Mouse (Mus musculus) adipocyte (in vitro differentiated cells): Measurements from ENCODE around the gene Insl5.
A peak's percentile ranks its signal among the peaks of the same experiment; 100 is the strongest.

Experiments used
- DNase-seq: peaks from one replicate; pipeline ENCODE4 v3.0.0-alpha.2; 2016; ENCODE audit warnings: low spot score

Insl5 gene

DNA sequence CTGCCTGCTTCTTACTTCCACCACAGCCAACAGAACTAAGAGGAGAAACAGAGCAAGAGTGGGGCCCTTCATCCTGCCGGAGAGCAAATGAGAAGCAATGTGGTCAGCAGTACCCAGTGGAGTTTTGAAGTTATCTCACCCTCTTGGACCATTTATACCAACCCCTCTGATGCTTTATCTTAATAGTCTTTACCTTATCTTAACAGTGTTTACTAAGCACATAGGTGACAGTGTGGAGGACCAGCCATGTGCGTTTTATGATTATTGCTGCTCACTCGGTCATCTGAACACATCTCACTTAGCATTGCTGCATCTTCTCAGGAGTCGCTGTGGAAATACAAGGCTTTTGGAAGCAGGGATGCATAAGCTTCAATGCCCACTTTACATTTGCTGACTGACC is at the start of gene Insl5:
TSS of gene Insl5 (minus strand) at position 222 of the 400 bp plus-strand sequence.
- DNase-seq = no peak

GRCm38 (mm10) chr4:103070631-103071030 is 44.0 kb upstream of the Insl5 start:
- DNase-seq = no peak

DNA sequence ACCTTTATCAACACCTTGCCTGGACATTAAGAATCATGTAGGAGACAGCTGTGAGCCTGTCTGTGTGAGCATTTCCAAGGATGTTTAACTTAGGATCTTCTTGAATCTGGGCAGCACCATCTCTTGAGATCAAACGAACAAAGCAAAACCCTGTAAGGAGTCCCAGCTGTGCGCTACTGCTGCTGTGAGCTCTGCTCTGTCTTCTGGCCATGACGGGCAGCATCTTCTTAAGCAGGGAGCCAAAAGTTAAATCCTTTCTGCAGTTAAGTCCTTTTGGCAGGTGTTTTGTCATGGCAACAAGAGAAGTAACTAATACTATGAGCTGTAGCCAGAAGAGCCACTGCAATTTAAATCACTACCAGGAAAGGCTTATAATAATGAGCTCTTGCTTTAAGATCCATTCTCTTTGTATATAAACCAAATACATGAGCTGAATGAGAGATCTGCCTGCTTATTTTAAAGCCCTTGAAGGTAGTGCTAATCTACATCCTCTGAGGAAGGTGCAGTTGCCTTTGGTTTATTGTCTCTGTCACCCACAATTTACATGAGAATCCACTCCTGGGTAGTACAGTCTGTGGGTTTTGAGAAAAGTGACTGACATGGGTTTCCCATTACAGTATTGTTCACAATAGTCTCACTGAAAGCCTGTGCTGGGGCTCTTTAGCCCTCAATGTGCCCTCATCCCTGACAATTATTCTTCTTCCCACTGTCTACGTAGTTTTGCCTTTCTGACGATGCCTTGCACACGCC is 41.4 kb upstream of the Insl5 start:
- no peak for DNase-seq

DNA sequence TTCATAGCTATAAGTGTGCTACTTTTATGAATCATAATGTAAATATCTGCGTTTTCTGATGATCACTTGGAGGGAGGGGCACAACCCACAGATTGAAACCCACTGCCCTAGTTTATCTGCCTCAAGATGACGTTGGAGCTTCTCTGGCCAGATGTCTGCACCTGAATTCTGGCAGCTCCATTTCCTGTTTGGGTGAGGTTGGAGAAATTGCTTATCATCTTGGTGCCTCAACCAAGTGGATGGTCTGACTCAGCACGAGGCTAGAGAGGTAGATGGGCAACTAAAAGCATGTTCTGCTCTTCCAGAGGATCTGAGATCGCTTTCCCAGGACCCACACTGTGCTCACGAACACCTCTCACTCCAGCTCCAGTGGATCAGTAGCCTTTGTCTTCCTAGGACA is 38.3 kb upstream of the Insl5 start:
- no peak for DNase-seq

- DNase-seq = no peak
Observed at GRCm38 (mm10) chr4:103064421-103064820, 37.8 kb upstream of the Insl5 start.

DNA sequence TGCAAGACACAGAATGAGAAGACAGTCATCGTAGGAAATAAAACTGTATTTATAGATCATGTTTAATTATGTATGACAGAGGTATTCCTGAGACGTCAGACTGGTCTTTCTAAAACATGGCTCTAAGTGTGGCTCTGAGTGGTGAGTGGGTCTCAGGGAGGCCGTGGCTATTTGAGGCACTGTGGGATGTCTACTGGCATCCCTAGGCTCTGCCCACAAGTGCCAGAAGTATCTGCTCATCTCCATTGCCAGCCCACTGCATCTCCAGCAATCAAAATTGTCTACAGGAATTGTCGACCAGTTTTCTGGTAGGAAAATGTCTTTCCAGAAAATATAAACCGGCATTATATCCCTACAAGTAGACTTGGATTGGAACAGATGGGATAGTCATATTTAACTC is 30.3 kb upstream of the Insl5 start:
- DNase-seq = no peak

DNA sequence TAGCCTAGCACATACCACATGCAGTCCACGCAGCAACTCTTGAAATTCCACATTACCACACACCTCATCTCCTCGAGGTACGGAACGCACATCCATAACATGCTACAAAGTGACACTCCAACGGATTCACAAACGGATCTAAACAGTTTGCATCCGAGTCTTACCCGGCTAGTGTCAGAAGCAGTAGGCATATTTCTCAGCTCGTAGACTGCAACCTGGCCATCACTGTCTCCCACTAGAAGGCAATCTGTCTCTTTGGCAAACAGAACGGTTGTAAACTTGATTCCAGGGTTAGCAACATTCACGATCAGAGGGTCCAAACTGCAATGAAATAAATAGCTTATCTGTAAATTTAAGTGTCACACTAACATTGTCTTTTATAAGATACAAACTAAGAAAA is 21.4 kb upstream of the Insl5 start:
- DNase-seq = no peak

DNA sequence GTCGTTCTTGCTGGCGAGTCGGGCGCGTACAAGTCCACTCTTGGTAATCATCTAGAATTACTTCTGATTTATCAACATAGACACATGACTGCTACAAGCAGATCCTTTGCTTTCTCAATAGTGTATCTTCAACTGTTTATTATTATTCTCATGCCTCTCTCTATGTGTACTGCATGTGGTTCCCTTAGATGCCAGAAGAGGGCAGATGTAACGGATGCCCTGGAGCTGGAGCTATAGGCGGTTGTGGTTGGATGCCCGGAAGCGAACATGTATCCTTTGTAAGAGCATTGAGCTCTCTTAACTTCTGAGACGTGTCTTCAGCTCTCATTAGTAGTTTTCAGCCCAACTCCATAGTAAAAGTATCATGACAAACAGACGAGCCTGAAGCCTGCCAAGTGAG is 16.4 kb upstream of the Insl5 start:
- DNase-seq = no peak

DNA sequence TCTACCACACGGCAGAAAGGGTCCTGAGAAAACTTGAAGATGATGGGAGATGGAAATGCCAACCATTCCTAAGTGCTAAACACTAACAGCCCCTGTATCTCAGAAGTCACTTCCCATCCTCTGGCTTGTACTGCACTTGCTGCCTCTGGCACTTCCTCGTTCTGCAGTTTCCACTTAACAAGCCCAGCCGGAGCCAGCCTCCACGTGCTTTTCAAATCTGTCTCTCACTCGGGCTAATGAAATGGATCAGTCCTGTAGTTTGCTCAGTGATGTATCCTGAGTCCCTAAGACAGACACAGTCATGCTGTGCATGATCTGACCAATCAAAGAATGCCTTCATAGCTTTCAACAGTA is 13.2 kb upstream of the Insl5 start:
- DNase-seq = no peak

GRCm38 (mm10) chr4:103039103-103039837 is 12.6 kb upstream of the Insl5 start:
- DNase-seq = no peak

- DNase-seq = no peak
Observed at GRCm38 (mm10) chr4:103028177-103029088, 1.8 kb upstream of the Insl5 start.

GRCm38 (mm10) chr4:103027745-103028144 is 1.1 kb upstream of the Insl5 start:
- no peak for DNase-seq

- DNase-seq = peak; percentile 4
Observed at GRCm38 (mm10) chr4:103013490-103013889, 13.2 kb downstream of the Insl5 start.

GRCm38 (mm10) chr4:103011823-103012222 is 14.8 kb downstream of the Insl5 start:
- no peak for DNase-seq

DNA sequence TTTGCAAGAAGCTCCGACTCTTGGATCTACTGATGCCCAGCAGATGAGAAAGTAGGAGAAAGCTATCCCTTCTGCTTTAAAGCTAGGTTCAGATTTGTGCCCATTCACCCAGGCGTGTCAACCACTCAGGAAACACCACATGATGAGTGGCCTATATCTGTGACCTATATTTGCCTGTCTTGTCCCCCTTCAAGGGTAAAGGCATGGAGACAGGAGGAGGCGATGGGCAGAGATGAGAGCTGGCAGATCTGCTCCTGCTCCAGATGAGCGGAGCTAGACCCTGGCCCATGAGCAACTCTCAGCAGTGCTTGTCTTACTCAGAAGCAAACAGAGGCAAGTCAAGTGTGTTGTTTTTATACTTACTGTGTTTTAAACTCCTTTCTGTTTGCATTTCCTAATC is 15.9 kb downstream of the Insl5 start:
- no peak for DNase-seq

DNA sequence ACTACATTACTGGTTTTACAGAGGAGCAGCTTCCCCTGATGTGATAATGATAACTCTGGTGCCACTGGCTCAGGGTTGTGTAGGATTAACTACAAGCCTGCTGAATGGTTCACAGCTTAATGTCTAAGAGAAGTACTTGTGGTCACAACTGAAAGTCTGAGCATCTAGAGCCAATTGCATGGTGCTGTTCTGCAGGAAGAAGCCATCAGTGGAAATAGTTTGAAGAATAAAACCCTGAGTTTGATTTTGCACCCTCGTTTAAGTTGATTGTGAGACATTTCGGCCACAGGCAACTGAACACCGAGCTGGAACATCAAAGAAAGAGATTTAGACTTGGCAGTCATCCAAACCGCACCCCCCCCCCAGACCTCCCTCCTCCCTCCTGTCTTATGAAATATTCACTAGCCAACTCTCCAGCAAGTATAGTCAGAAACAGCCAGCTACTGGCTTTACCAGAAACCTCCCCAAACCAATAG is 19.7 kb downstream of the Insl5 start:
- peak; percentile 3 for DNase-seq

- no peak for DNase-seq
Observed at GRCm38 (mm10) chr4:103006266-103006665, 20.4 kb downstream of the Insl5 start.

- peak; percentile 4 for DNase-seq
Observed at GRCm38 (mm10) chr4:103005190-103005945, 21.3 kb downstream of the Insl5 start.

- DNase-seq = no peak
Observed at GRCm38 (mm10) chr4:103004681-103005080, 22.0 kb downstream of the Insl5 start.

- DNase-seq = no peak
Observed at GRCm38 (mm10) chr4:102991685-102992084, 35.0 kb downstream of the Insl5 start.

DNA sequence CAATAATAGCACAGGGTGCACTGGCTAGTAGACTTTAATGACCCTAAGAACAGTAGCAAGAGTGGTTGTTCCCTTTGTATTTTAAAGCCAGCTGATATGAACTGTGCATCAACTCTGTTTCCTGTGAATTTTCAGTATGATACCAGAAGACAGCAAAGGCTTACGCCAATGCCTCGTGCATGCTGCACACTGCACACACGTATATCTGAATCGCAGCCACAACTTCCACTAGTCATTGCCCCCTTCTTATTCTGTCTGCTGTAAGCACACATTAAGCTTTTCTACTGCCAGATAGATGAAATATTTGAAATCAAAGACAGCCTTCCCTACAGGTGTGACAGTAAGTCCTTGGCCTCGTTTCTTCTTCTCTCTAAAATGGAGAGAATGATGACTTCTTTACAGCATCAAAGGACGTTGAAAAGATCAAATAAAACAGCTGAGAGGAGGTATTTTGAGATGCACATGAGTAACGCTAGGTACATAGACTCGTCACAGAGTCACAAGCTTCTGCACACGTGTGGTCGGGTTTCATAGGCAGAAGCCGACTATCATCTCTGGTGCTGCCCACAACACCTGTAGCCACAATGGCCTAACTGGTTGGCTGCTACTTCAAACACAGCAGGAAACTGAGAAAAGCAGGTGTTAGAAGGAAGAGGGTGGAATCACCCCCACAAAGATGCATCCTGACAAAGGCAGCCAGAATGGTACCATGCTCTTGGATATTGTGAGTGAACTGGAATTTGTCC is 35.9 kb downstream of the Insl5 start:
- no peak for DNase-seq
